Mouse (Mus musculus) forebrain, embryonic 12.5 days (tissue): Measurements from ENCODE around the gene Nufip1. TPM values are rescaled to one million over a fixed set of nuclear protein-coding genes. Genes with fewer than 3 reads are reported as not detected.
"Not testable (repeated sequence)": the region's sequence is repeated elsewhere in the genome, so short reads cannot be mapped to it uniquely, and the experiment has no call there.

Experiments
- ATAC-seq: fragments of 200-750 bp; cut with Nextera tagmentation; 2 replicates; pipeline ENCODE4 v1.8.0; 2017; ENCODE audit warnings: moderate TSS enrichment; ENCODE audit not compliant: low FRiP score
- H3K27ac ChIP-seq: fragments of 300-500 bp; sonication (generic); 2 replicates; pipeline ENCODE4 v1.5.1; 2016; ENCODE audit warnings: mild to moderate bottlenecking
- H3K27me3 ChIP-seq: fragments of 300-500 bp; sonication (generic); 2 replicates; pipeline ENCODE4 v1.6.1; 2016; ENCODE audit warnings: mild to moderate bottlenecking
- H3K36me3 ChIP-seq: fragments of 300-500 bp; sonication (generic); replicated peaks from 2 replicates; pipeline ENCODE4 v1.6.1; 2016; ENCODE audit warnings: mild to moderate bottlenecking
- H3K4me1 ChIP-seq: fragments of 300-500 bp; sonication (generic); 2 replicates; pipeline ENCODE4 v1.6.1; 2016
- H3K4me2 ChIP-seq: fragments of 300-500 bp; sonication (generic); 2 replicates; pipeline ENCODE4 v1.6.1; 2016; ENCODE audit warnings: mild to moderate bottlenecking, moderate library complexity
- H3K4me3 ChIP-seq: fragments of 300-500 bp; sonication (generic); replicated peaks from 2 replicates; pipeline ENCODE4 v1.5.1; 2016; ENCODE audit warnings: mild to moderate bottlenecking
- H3K9ac ChIP-seq: fragments of 300-500 bp; sonication (generic); 2 replicates; pipeline ENCODE4 v1.6.1; 2016; ENCODE audit warnings: mild to moderate bottlenecking
- H3K9me3 ChIP-seq: fragments of 300-500 bp; sonication (generic); 2 replicates; pipeline ENCODE4 v1.6.1; 2016
- WGBS: fragments of 180-500 bp; shearing (Covaris S2); methylation state at CpG from one replicate; pipeline ENCODE4 v1.1.7; 2016; 5-methylcytosine and 5-hydroxymethylcytosine counted together
- polyA plus RNA-seq: library from polyadenylated mRNA; unstranded; fragments of >200 nt; fragmentation: Nextera tagmentation; extraction: Ambion mirVana; gene quantifications from 2 replicates; pipeline ENCODE4 v1.2.1, GENCODE M21; 2016

Gene Nufip1
- polyA plus RNA-seq, 1 experiment from 2014 or later, result 19.0 TPM

DNA sequence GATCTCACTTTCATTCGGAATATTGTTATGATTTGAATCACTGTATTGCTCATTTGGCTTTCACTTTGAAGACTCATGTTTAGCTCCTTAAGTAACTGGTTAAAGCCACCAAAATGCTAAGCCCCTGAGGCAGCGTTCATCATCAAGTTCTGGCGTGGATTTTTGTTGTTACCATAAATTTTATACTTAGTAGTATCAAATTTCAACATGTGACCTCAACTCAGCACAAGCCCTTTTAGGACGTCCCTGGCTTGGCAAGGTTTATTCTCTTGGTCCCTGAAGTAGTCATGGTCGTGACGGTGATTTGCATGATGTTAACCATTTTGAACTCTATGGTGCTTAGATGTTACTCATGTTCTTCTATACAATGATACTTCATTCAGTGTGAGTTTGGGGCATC is 36.4 kb downstream of the Nufip1 start:
- H3K4me2 ChIP-seq, result no peak overlapping the region
- H3K9me3 ChIP-seq, result no peaks in the 10 kb centered on the region
- H3K36me3 ChIP-seq, result no peaks in the 10 kb centered on the region
- H3K4me3 ChIP-seq, result no peak overlapping the region
- 86% methylated on average over 6 of the region's 6 CpGs for WGBS
- H3K9ac ChIP-seq, result no peak overlapping the region
- ATAC-seq, result no peak
- no peak overlapping the region for H3K27ac ChIP-seq
- H3K4me1 ChIP-seq, result peaks cover 23% of the 10 kb centered on the region
- no peaks in the 10 kb centered on the region for H3K27me3 ChIP-seq

DNA sequence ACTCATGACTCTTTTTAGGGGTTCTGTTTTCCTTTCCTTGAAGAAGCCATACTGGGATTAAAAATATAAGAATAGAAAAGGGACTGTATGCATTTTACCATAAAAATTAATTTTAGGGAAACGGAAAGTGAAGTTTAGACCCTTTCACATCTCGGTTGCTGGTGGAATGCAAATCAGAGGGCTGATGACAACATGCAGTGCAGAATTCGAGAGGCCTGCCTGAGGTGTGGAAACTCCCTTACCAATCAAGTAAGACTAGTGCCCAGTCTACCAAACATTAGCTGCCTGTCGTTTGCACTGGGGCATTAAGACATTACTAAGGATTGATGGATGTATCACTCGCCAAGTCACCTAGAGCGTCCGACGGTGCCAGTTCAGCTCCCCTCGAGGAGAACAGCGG is 37.6 kb downstream of the Nufip1 start:
- WGBS, result 88% methylated on average over 10 of the region's 10 CpGs
- no peak overlapping the region for H3K9ac ChIP-seq
- no peaks in the 10 kb centered on the region for H3K9me3 ChIP-seq
- no peak overlapping the region for H3K27ac ChIP-seq
- H3K27me3 ChIP-seq, result no peaks in the 10 kb centered on the region
- no peak overlapping the region for H3K4me2 ChIP-seq
- H3K4me3 ChIP-seq, result no peak overlapping the region
- peaks cover 29% of the 10 kb centered on the region for H3K4me1 ChIP-seq
- H3K36me3 ChIP-seq, result no peaks in the 10 kb centered on the region
- no peak for ATAC-seq

- no peaks in the 10 kb centered on the region for H3K27me3 ChIP-seq
- no peaks in the 10 kb centered on the region for H3K36me3 ChIP-seq
- no peak overlapping the region for H3K4me3 ChIP-seq
- H3K9me3 ChIP-seq, result no peaks in the 10 kb centered on the region
- no peak overlapping the region for H3K27ac ChIP-seq
- ATAC-seq, result no peak
- H3K4me2 ChIP-seq, result no peak overlapping the region
- no peak overlapping the region for H3K9ac ChIP-seq
- H3K4me1 ChIP-seq, result peaks cover 32% of the 10 kb centered on the region
- WGBS, result 52% methylated on average over 13 of the region's 13 CpGs
Measured at GRCm38 (mm10) chr14:76149531-76150179, 39.0 kb downstream of the Nufip1 start.

- WGBS, result 85% methylated on average over 11 of the region's 11 CpGs
- H3K9ac ChIP-seq, result no peak overlapping the region
- no peaks in the 10 kb centered on the region for H3K9me3 ChIP-seq
- H3K4me1 ChIP-seq, result peaks cover 32% of the 10 kb centered on the region
- ATAC-seq, result no peak
- H3K4me3 ChIP-seq, result no peak overlapping the region
- H3K36me3 ChIP-seq, result no peaks in the 10 kb centered on the region
- H3K27me3 ChIP-seq, result no peaks in the 10 kb centered on the region
- no peak overlapping the region for H3K27ac ChIP-seq
- H3K4me2 ChIP-seq, result no peak overlapping the region
Measured at GRCm38 (mm10) chr14:76150499-76150898, 39.8 kb downstream of the Nufip1 start.

DNA sequence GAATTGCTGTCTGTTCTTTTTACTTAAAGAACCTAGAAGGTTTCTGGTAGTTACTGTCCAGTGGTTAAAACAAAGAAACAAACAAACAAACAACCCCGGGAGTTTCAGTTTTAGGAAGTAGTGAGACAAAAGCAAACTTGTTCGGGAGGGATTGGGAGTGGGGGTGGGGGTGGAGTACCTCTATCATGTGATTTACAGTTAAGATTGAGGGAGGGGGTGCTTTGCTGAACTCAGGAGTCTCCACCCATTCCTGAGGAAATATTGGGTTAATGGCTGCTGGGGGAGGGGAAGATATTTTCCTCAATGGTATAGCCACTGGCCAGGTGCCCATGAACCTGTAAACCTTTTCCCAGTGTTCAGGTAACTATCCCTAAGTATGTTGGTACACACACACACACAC is 40.3 kb downstream of the Nufip1 start:
- no peak overlapping the region for H3K27ac ChIP-seq
- H3K4me1 ChIP-seq, result peaks cover 31% of the 10 kb centered on the region
- no peaks in the 10 kb centered on the region for H3K27me3 ChIP-seq
- no peaks in the 10 kb centered on the region for H3K9me3 ChIP-seq
- no peak for ATAC-seq
- H3K4me3 ChIP-seq, result no peak overlapping the region
- no peak overlapping the region for H3K4me2 ChIP-seq
- no peaks in the 10 kb centered on the region for H3K36me3 ChIP-seq
- no peak overlapping the region for H3K9ac ChIP-seq
- 85% methylated on average over 2 of the region's 2 CpGs for WGBS

DNA sequence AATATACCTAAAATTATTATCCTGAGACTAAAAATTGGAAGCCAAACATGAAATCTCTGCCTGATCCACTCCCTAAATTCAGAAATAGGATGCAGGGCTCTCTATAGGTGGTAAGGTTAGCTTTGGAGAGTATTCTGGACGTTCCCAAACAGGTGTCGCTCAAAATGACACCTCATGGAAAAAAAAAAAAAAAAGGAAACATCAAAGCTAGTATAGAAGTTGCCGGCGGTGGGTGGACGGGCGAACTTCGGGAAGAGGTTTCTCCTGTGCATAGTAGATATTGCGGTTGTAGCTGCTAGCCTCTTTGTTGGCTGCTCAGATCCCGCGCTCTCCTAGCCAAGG is 41.1 kb downstream of the Nufip1 start:
- H3K9ac ChIP-seq, result peak overlapping the region; percentile 84
- H3K4me2 ChIP-seq, result peak overlapping the region; percentile 56
- H3K9me3 ChIP-seq, result no peaks in the 10 kb centered on the region
- ATAC-seq, result no peak
- under 1% methylated on average over 10 of the region's 10 CpGs for WGBS
- peak overlapping the region; percentile 99 for H3K27ac ChIP-seq
- H3K27me3 ChIP-seq, result no peaks in the 10 kb centered on the region
- peaks cover 28% of the 10 kb centered on the region for H3K4me1 ChIP-seq
- peak overlapping the region; percentile 64 for H3K4me3 ChIP-seq
- H3K36me3 ChIP-seq, result no peaks in the 10 kb centered on the region

- H3K9me3 ChIP-seq, result no peaks in the 10 kb centered on the region
- H3K4me2 ChIP-seq, result peak overlapping the region; percentile 56
- peak overlapping the region; percentile 64 for H3K4me3 ChIP-seq
- WGBS, result under 1% methylated on average over 41 of the region's 41 CpGs
- H3K4me1 ChIP-seq, result peaks cover 28% of the 10 kb centered on the region
- peak overlapping the region; percentile 84 for H3K9ac ChIP-seq
- H3K27me3 ChIP-seq, result no peaks in the 10 kb centered on the region
- no peaks in the 10 kb centered on the region for H3K36me3 ChIP-seq
- peak overlapping the region; percentile 99 for H3K27ac ChIP-seq
- ATAC-seq, result peak; percentile 94
Measured at GRCm38 (mm10) chr14:76152162-76153002, 41.7 kb downstream of the Nufip1 start.

DNA sequence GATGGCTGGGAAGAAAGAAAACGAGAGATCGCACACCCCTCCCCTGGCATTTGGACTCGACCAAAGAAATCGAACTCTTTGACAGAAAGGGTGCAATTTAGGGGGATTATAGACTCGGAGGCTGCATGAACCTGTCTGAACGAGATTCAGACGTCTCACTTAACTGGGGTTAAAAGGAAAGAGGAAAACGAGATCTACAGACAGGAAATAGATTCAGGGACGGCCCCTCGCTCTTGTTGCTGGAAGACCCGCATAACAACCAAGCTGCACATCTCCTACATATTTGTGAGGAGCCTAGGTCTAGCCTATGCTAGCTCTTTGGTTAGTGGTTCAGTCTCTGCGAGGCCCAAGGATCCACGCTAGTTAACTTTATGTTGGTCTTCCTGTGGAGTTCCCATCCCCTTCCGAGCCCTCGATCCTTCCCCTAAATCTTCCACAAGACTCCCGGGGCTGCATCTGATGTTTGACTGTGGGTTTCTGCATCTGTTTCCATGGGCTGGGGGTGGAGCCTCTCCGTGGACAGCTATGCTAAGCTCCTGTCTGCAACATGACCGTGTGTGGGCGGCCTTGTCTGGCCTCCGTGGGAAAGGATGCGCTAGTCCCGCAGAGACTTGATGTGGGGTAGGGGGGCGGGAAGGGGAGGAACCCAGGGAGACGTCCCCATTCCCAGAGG is 42.4 kb downstream of the Nufip1 start:
- peak overlapping the region; percentile 56 for H3K4me2 ChIP-seq
- H3K4me3 ChIP-seq, result peak overlapping the region; percentile 64
- peak; percentile 17; the same call in 1 of the 2 replicates for ATAC-seq
- no peaks in the 10 kb centered on the region for H3K36me3 ChIP-seq
- H3K27me3 ChIP-seq, result no peaks in the 10 kb centered on the region
- peak overlapping the region; percentile 99 for H3K27ac ChIP-seq
- peaks cover 28% of the 10 kb centered on the region for H3K4me1 ChIP-seq
- peak overlapping the region; percentile 41 for H3K9ac ChIP-seq
- H3K9me3 ChIP-seq, result no peaks in the 10 kb centered on the region
- WGBS, result 1% methylated on average over 24 of the region's 24 CpGs

- H3K27me3 ChIP-seq, result no peaks in the 10 kb centered on the region
- H3K4me3 ChIP-seq, result no peak overlapping the region
- ATAC-seq, result no peak
- 27% methylated on average over 5 of the region's 6 CpGs for WGBS
- H3K4me2 ChIP-seq, result no peak overlapping the region
- H3K4me1 ChIP-seq, result peaks cover 28% of the 10 kb centered on the region
- H3K36me3 ChIP-seq, result no peaks in the 10 kb centered on the region
- no peaks in the 10 kb centered on the region for H3K9me3 ChIP-seq
- no peak overlapping the region for H3K9ac ChIP-seq
- H3K27ac ChIP-seq, result no peak overlapping the region
Measured at GRCm38 (mm10) chr14:76153828-76154227, 43.1 kb downstream of the Nufip1 start.

DNA sequence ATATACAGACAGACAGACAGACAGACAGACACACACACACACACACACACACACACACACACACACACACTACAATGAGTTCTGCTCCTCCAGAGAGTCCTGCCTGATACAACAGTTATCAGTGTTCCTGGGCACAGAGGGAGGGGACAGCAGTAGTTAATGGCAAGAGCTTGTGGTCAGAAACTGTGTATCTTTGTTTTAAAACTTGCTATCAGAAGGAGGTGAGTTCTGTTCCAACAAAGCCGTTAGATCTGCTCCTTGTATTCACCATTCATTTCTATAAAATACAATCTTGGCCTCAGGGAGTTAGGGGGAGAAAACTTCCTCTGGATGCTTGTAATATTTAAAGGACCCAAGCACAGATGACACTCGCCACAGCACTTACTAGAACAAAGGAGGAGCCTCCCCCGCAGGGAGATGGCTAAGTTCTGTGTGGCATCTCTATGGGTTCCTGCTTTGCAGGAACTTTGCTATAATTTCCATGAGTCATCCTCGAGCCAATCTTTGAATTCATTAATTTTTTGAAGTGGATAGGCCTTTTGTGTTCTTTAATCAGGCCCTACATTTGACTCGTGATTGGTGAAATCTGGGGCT is 47.6 kb downstream of the Nufip1 start:
- Histone ChIP-seq H3K4me3 (no peak overlapping the region), H3K27ac (no peak overlapping the region), H3K9ac (no peak overlapping the region), H3K36me3 (no peaks in the 10 kb centered on the region), H3K9me3 (no peaks in the 10 kb centered on the region), H3K27me3 (no peaks in the 10 kb centered on the region), H3K4me1 (peaks cover 3% of the 10 kb centered on the region), H3K4me2 (no peak overlapping the region)
- WGBS, result 59% methylated on average over 5 of the region's 5 CpGs
- ATAC-seq, result no peak

DNA sequence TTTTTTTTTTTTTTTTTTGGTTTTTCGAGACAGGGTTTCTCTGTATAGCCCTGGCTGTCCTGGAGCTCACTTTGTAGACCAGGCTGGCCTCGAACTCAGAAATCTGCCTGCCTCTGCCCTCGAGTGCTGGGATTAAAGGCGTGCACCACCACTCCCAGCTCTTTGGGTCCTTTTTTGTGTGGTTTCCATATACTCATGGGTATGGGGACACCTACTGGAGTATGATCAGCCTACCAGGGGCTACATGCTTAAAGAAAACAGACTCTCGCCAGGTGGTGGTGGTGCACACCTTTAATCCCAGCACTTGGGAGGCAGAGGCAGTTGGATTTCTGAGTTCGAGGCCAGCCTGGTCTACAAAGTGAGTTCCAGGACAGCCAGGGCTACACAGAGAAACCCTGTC is 49.9 kb downstream of the Nufip1 start:
- not testable (repeated sequence) for H3K9ac ChIP-seq, H3K9me3 ChIP-seq, H3K36me3 ChIP-seq, ATAC-seq, H3K4me3 ChIP-seq, H3K27ac ChIP-seq, H3K4me2 ChIP-seq
- 81% methylated on average over 6 of the region's 6 CpGs for WGBS
- Histone ChIP-seq H3K4me1 (peaks cover 14% of the 10 kb centered on the region), H3K27me3 (peaks cover 11% of the 10 kb centered on the region; the same call in 1 of the 2 replicates)

DNA sequence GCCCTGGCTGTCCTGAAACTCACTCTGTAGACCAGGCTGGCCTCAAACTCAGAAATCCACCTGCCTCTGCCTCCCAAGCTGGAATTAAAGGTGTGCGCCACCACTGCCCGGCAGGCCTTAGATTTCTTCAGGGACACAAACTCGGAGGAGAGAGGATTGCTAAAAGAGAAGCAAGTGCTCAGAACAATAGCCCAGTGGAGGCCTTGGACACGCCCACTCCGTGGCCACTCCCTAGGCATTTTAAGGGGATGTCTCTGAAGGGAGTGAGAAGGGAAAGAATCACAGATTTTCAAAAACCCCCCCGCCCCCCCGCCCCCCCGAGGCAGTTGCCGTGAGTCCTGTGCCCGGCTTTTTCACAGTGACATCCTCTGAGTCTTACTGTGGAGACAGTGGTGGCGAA is 53.5 kb downstream of the Nufip1 start:
- ATAC-seq, result no peak
- 36% methylated on average over 11 of the region's 11 CpGs for WGBS

More for the DNA sequence above, 53.5 kb downstream of the Nufip1 start:
- Histone ChIP-seq H3K9me3 (no peaks in the 10 kb centered on the region), H3K4me2 (no peak overlapping the region), H3K27ac (no peak overlapping the region), H3K4me1 (peaks cover 14% of the 10 kb centered on the region), H3K27me3 (peaks cover 11% of the 10 kb centered on the region; the same call in 1 of the 2 replicates), H3K4me3 (no peak overlapping the region), H3K36me3 (no peaks in the 10 kb centered on the region), H3K9ac (no peak overlapping the region)
